Mouse (Mus musculus): ENCODE measurements around the gene Dgki. TPM values are rescaled to one million over a fixed set of nuclear protein-coding genes. Genes with fewer than 3 reads are reported as not detected.
A peak's percentile ranks its signal among the peaks of the same experiment; 100 is the strongest.

Dgki gene
- polyA plus RNA-seq, 1 experiment from 2014 or later = 0.97 TPM

- no peak for DNase-seq (ENCODE audit: low spot score)
- no peak for ATAC-seq (ENCODE audit: insufficient number of reproducible peaks, low FRiP score, low TSS enrichment, low read depth)
- no peak overlapping the region for H3K9ac ChIP-seq (ENCODE audit: low read length)
- no peak overlapping the region for H3K27ac ChIP-seq (replicated peaks; ENCODE audit: low read depth, low read length)
- no peak overlapping the region for H3K4me3 ChIP-seq (ENCODE audit: low read depth, low read length)
- H3K4me1 ChIP-seq (ENCODE audit: control insufficient read depth, insufficient read depth, low read length) = peaks cover 23% of the 10 kb centered on the region; the same call in 1 of the 2 replicates
- H3K27me3 ChIP-seq (ENCODE audit: control insufficient read depth, insufficient read depth, low read length) = no peaks in the 10 kb centered on the region
- H3K4me2 ChIP-seq (ENCODE audit: low read depth, severe bottlenecking) = no peak overlapping the region
- H3K36me3 ChIP-seq (ENCODE audit: control insufficient read depth, insufficient read depth, low read length) = no peaks in the 10 kb centered on the region
- 93% methylated on average over 1 of the region's 1 CpGs for WGBS
- no peaks in the 10 kb centered on the region for H3K9me3 ChIP-seq (ENCODE audit: control insufficient read depth, low read length)
Measured at GRCm38 (mm10) chr6:36838747-36839146, 461.2 kb downstream of the Dgki start.

DNA sequence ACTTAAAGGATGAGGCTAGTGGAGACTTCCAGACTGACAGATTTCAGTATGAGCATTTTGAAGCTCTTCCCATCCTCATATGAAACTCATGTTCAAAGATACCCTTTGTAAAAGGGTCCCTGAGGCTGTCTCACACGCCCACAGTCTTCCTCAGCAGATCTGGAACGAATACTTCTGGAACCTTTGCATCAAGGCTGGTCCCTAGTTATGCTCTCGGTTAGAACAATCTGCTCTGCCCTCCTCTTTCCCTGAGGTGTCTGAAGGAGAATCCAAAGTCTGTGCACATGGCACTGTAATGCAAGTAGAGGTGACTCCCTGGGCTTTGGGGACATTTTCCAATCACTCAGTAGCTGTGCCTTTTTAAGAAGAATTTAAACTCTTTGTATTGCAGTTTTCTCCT is 464.6 kb downstream of the Dgki start:
- ATAC-seq (ENCODE audit: insufficient number of reproducible peaks, low FRiP score, low TSS enrichment, low read depth) (no peak), DNase-seq (ENCODE audit: low spot score) (no peak)
- Histone ChIP-seq H3K27ac (replicated peaks; ENCODE audit: low read depth, low read length) (no peak overlapping the region), H3K9ac (ENCODE audit: low read length) (no peak overlapping the region), H3K9me3 (ENCODE audit: control insufficient read depth, low read length) (no peaks in the 10 kb centered on the region), H3K4me3 (ENCODE audit: low read depth, low read length) (no peak overlapping the region), H3K4me1 (ENCODE audit: control insufficient read depth, insufficient read depth, low read length) (peaks cover 13% of the 10 kb centered on the region; the same call in 1 of the 2 replicates), H3K36me3 (ENCODE audit: control insufficient read depth, insufficient read depth, low read length) (no peaks in the 10 kb centered on the region), H3K27me3 (ENCODE audit: control insufficient read depth, insufficient read depth, low read length) (no peaks in the 10 kb centered on the region), H3K4me2 (ENCODE audit: low read depth, severe bottlenecking) (no peak overlapping the region)
- 70% methylated on average over 3 of the region's 3 CpGs for WGBS

DNA sequence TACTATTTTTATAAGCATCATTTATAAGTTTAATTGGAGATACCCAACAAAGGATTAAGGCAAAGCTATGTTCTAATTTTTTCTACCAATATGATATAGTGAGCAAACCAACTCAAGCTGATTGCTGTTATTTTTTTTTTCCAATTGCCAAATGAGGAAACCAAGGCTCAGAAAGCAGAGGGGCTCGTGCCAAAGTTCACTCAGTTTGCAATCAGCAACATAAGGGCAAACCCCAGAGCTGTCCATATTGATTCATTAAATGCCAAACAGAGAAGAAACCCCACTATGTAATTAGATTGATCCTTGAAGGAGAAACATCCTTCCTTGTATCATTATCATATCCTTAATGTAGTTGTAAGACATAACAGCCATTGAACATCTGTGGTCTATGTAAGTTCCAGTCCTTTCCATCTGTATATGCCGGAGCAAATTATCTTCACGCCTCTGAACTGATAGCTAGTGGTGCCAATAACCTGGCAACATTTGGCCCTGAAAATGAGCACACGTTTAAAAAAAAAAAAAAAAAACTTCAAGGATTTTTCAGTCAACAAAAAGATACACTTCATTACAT is 465.2 kb downstream of the Dgki start:
- Histone ChIP-seq H3K4me3 (ENCODE audit: low read depth, low read length) (no peak overlapping the region), H3K9me3 (ENCODE audit: control insufficient read depth, low read length) (no peaks in the 10 kb centered on the region), H3K27me3 (ENCODE audit: control insufficient read depth, insufficient read depth, low read length) (no peaks in the 10 kb centered on the region), H3K36me3 (ENCODE audit: control insufficient read depth, insufficient read depth, low read length) (no peaks in the 10 kb centered on the region), H3K27ac (replicated peaks; ENCODE audit: low read depth, low read length) (no peak overlapping the region), H3K9ac (ENCODE audit: low read length) (no peak overlapping the region), H3K4me1 (ENCODE audit: control insufficient read depth, insufficient read depth, low read length) (peaks cover 13% of the 10 kb centered on the region; the same call in 1 of the 2 replicates), H3K4me2 (ENCODE audit: low read depth, severe bottlenecking) (no peak overlapping the region)
- WGBS = 86% methylated on average over 4 of the region's 4 CpGs
- ATAC-seq (ENCODE audit: insufficient number of reproducible peaks, low FRiP score, low TSS enrichment, low read depth) (no peak), DNase-seq (ENCODE audit: low spot score) (no peak)

DNA sequence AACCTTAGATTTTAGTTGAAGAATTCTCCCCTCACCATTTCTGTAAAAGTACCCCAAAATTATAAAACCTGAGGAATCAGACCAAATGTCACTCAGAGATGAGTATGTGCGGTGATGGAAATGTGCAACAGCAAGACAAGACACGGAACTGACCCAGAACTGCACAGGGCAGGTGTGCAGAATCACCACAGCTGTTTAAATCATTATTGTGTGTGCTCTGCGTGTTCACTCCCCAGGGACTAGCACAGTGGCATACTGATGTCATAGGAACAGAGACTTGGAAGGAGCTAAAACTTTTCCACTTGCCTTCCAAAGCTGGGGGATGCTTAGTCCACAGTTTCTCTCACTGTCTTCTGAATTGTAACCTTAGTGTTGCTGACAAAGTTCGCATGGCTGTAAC is 467.3 kb downstream of the Dgki start:
- Histone ChIP-seq H3K4me1 (ENCODE audit: control insufficient read depth, insufficient read depth, low read length) (peaks cover 8% of the 10 kb centered on the region; the same call in 1 of the 2 replicates), H3K36me3 (ENCODE audit: control insufficient read depth, insufficient read depth, low read length) (no peaks in the 10 kb centered on the region), H3K4me3 (ENCODE audit: low read depth, low read length) (no peak overlapping the region), H3K9me3 (ENCODE audit: control insufficient read depth, low read length) (no peaks in the 10 kb centered on the region), H3K9ac (ENCODE audit: low read length) (no peak overlapping the region), H3K27ac (replicated peaks; ENCODE audit: low read depth, low read length) (no peak overlapping the region), H3K4me2 (ENCODE audit: low read depth, severe bottlenecking) (no peak overlapping the region), H3K27me3 (ENCODE audit: control insufficient read depth, insufficient read depth, low read length) (no peaks in the 10 kb centered on the region)
- WGBS = 70% methylated on average over 4 of the region's 4 CpGs
- DNase-seq (ENCODE audit: low spot score) (no peak), ATAC-seq (ENCODE audit: insufficient number of reproducible peaks, low FRiP score, low TSS enrichment, low read depth) (no peak)

- 46% methylated on average over 2 of the region's 2 CpGs for WGBS
Measured at GRCm38 (mm10) chr6:36832207-36832606, 467.8 kb downstream of the Dgki start.

GRCm38 (mm10) chr6:36830371-36830925 is 469.5 kb downstream of the Dgki start:
- H3K27me3 ChIP-seq (ENCODE audit: control insufficient read depth, insufficient read depth, low read length) = no peaks in the 10 kb centered on the region
- WGBS = 83% methylated on average over 9 of the region's 9 CpGs
- H3K4me1 ChIP-seq (ENCODE audit: control insufficient read depth, insufficient read depth, low read length) = no peaks in the 10 kb centered on the region
- H3K4me3 ChIP-seq (ENCODE audit: low read depth, low read length) = no peak overlapping the region
- no peaks in the 10 kb centered on the region for H3K36me3 ChIP-seq (ENCODE audit: control insufficient read depth, insufficient read depth, low read length)
- H3K9ac ChIP-seq (ENCODE audit: low read length) = no peak overlapping the region
- H3K9me3 ChIP-seq (ENCODE audit: control insufficient read depth, low read length) = no peaks in the 10 kb centered on the region
- DNase-seq (ENCODE audit: low spot score) = no peak
- ATAC-seq (ENCODE audit: insufficient number of reproducible peaks, low FRiP score, low TSS enrichment, low read depth) = no peak
- no peak overlapping the region for H3K27ac ChIP-seq (replicated peaks; ENCODE audit: low read depth, low read length)
- H3K4me2 ChIP-seq (ENCODE audit: low read depth, severe bottlenecking) = no peak overlapping the region

More at GRCm38 (mm10) chr6:36832207-36832606, 467.8 kb downstream of the Dgki start:
- no peak overlapping the region for H3K4me2 ChIP-seq (ENCODE audit: low read depth, severe bottlenecking)
- ATAC-seq (ENCODE audit: insufficient number of reproducible peaks, low FRiP score, low TSS enrichment, low read depth) = no peak
- no peaks in the 10 kb centered on the region for H3K36me3 ChIP-seq (ENCODE audit: control insufficient read depth, insufficient read depth, low read length)
- DNase-seq (ENCODE audit: low spot score) = no peak
- no peak overlapping the region for H3K4me3 ChIP-seq (ENCODE audit: low read depth, low read length)
- no peak overlapping the region for H3K27ac ChIP-seq (replicated peaks; ENCODE audit: low read depth, low read length)
- no peak overlapping the region for H3K9ac ChIP-seq (ENCODE audit: low read length)
- peaks cover 6% of the 10 kb centered on the region; the same call in 1 of the 2 replicates for H3K4me1 ChIP-seq (ENCODE audit: control insufficient read depth, insufficient read depth, low read length)
- no peaks in the 10 kb centered on the region for H3K9me3 ChIP-seq (ENCODE audit: control insufficient read depth, low read length)
- no peaks in the 10 kb centered on the region for H3K27me3 ChIP-seq (ENCODE audit: control insufficient read depth, insufficient read depth, low read length)

DNA sequence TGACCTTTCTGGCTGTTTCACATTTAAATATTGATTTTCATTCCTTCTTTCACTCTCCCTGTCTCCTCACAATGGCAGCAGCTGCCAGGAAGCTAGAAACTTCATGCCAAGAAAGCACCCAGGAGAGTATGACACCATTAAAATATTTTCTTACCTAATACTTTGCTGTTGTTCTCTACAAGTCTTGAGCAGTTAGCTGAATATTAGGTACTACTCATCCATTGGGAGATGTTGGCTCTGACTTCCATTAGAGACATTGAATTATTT is 480.3 kb downstream of the Dgki start:
- no peak for DNase-seq (ENCODE audit: low spot score)
- Histone ChIP-seq H3K27ac (replicated peaks; ENCODE audit: low read depth, low read length) (no peak overlapping the region), H3K4me3 (ENCODE audit: low read depth, low read length) (no peak overlapping the region), H3K4me2 (ENCODE audit: low read depth, severe bottlenecking) (no peak overlapping the region), H3K4me1 (ENCODE audit: control insufficient read depth, insufficient read depth, low read length) (0 out of 2 replicates have a peak, but pooled peaks cover 3% of the 10 kb centered on the region), H3K27me3 (ENCODE audit: control insufficient read depth, insufficient read depth, low read length) (no peaks in the 10 kb centered on the region), H3K36me3 (ENCODE audit: control insufficient read depth, insufficient read depth, low read length) (no peaks in the 10 kb centered on the region), H3K9ac (ENCODE audit: low read length) (no peak overlapping the region), H3K9me3 (ENCODE audit: control insufficient read depth, low read length) (no peaks in the 10 kb centered on the region)
- ATAC-seq (ENCODE audit: insufficient number of reproducible peaks, low FRiP score, low TSS enrichment, low read depth) = no peak

GRCm38 (mm10) chr6:36819019-36819783 is 480.8 kb downstream of the Dgki start:
- no peaks in the 10 kb centered on the region for H3K36me3 ChIP-seq (ENCODE audit: control insufficient read depth, insufficient read depth, low read length)
- H3K9me3 ChIP-seq (ENCODE audit: control insufficient read depth, low read length) = no peaks in the 10 kb centered on the region
- no peak overlapping the region for H3K9ac ChIP-seq (ENCODE audit: low read length)
- DNase-seq (ENCODE audit: low spot score) = no peak
- H3K4me3 ChIP-seq (ENCODE audit: low read depth, low read length) = no peak overlapping the region
- ATAC-seq (ENCODE audit: insufficient number of reproducible peaks, low FRiP score, low TSS enrichment, low read depth) = peak; percentile 68; the same call in 1 of the 2 replicates
- H3K27ac ChIP-seq (replicated peaks; ENCODE audit: low read depth, low read length) = 0 out of 2 replicates have a peak overlapping the region, but pooled peaks have one; percentile 30
- H3K27me3 ChIP-seq (ENCODE audit: control insufficient read depth, insufficient read depth, low read length) = no peaks in the 10 kb centered on the region
- 60% methylated on average over 8 of the region's 8 CpGs for WGBS
- no peak overlapping the region for H3K4me2 ChIP-seq (ENCODE audit: low read depth, severe bottlenecking)
- H3K4me1 ChIP-seq (ENCODE audit: control insufficient read depth, insufficient read depth, low read length) = 0 out of 2 replicates have a peak, but pooled peaks cover 3% of the 10 kb centered on the region

All from limb, embryonic 11.5 days (tissue).